Mouse (Mus musculus) heart, adult 9 months (tissue): Measurements from ENCODE around the gene Tomm34.
A peak's percentile ranks its signal among the peaks of the same experiment; 100 is the strongest.

Experiments
- DNase-seq, 2 experiments: peaks; one replicate each; pipeline ENCODE4 v3.0.0; 2022; ENCODE audit warnings: low spot score in 2 of 2

Tomm34 gene

DNA sequence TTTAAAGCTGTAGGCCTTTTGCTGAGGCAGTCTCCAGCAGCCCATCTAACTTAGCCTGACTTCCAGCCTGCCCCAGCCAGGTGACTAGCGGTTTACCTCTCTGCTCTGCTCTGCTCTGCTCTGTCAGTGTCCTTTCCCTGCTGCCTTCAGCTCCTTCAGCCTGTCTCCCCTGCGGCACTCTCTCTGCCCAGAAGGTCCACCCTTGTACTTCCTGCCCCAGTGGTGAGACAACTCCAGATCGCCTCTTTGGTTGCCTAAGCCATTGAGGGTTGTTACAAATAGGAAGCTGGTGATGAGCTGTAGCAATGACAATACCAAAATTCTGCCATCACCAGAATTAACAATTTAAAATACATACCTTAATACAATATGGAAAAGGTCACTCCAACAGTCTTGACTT is 60.0 kb downstream of the Tomm34 start:
- DNase-seq, result no peak

DNA sequence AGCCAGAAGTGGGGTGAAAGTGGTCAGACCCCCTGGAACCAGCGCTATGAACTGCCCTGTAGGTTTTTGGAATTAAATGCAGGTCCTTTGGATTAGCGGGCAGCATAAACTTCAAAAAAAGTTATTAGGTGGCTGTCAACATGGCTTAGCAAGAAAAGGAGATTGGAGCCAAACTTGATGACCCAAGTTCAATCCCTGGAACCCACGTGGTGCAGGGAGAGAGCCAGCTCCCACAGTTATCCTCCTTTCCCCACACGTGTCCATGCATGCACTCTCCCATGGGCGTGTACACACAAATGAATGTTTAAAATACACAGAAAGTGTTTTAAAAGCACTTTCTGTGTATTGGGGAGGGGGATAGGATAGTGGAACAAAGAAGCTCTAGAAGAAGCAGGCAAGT is 60.5 kb downstream of the Tomm34 start:
- peak in 1 of 2 experiments; percentile 22 for DNase-seq

DNA sequence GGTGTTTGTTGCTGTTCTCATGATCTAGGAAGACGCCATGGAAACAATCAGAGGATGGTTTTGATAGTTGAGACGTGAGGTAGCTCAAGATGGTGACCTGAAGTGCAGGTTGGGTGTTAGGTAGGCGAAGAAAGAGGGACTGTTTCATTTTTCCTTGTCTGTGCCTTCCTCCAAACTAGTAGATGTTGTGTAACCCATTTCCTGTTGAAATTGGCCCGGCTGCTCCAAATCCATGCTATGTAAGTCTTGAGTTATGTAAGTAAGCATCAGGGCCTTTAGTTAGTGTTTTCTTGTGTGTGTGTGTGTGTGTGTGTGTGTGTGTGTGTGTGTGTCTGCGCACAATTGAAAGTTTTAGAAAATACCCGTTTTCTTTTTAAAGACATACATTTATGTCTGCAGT is 61.7 kb downstream of the Tomm34 start:
- DNase-seq, result peak; percentile 44 to 60

DNA sequence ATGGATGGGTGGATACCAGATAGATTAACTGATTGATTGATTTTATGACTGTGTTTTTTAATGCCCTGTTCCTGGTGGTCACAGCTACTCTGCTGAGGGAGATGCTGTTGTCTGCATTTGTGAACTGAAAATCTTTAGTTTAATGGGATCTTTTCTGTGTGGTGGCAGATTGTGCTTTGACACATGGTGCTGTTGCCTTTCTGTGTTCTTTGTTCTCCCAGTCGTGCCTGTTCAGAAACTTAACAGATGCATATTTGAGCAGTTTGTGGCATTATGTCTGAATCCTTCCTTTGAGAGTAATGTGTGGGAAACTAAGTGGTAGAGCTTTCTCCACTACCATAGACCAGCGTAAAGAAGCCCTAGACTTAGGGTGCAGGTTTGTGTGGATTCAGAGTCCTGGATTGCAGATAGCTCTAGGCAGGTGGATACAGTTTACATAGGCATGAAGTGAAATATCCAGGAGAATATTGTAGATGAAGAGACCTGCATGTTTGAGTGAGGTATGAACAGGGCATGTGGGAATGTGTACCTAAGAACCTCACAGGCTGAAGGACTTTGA is 62.9 kb downstream of the Tomm34 start:
- no peak for DNase-seq

DNA sequence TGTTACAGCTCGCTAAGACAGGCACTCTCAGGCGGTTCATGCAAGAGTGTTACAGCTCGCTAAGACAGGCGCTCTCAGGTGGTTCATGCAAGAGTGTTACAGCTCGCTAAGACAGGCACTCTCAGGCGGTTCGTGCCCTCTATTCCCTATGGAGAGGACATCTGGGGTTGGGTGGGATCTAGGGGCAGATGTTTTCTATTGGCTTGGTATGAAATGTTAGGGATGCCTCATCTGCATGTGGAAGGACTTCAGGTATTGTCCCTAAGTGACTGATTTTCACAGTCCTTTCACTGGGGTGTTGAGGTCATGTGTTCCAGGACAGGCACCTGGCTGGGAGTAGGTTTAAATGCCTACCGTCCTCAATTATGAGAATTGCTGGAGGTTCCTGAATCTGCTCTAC is 63.4 kb downstream of the Tomm34 start:
- no peak for DNase-seq

DNA sequence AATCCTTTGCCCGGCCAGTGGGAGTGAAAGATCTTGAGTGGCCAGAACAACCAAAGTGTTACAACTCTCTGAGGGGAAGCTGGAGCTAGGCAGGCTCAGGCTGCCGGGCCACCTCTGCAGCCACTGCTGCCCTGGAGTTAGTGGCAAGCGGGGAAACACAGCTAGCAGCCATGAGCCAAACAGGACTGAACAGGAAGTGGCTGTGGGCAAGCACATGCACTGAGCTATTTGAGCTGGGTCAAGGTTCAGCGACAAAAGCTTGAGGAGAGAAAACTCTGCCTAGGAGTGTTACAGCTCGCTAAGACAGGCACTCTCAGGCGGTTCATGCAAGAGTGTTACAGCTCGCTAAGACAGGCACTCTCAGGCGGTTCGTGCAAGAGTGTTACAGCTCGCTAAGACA is 64.0 kb downstream of the Tomm34 start:
- DNase-seq, result peak; percentile 30 to 32

DNA sequence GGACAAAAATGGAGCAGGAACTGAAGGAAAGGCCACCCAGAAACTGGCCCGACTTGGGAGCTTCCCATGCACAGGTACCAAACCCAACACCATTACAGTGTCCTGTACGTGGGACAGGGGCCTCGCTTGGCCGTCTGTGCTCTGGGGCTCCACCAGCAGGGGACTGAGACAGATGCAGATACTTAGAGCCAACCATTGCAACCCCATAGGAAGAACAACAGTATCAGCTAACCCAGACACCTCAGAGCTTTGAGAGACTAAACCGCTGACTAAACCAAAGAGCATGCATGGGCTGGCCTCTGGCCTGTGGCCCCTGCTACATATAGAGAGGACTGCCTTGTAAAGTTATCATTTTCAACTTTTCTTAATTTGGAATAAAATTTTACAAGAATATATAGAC is 66.5 kb downstream of the Tomm34 start:
- DNase-seq, result no peak
